Mouse (Mus musculus) liver, embryonic 16.5 days (tissue): ENCODE measurements around the gene Ccn2. TPM values are rescaled to one million over a fixed set of nuclear protein-coding genes. Genes with fewer than 3 reads are reported as not detected.

Experiments used
- ATAC-seq: fragments of 200-750 bp; cut with Nextera tagmentation; 2 replicates; pipeline ENCODE4 v1.8.0; 2017; ENCODE audit warnings: low read depth, mild to moderate bottlenecking, moderate number of reproducible peaks, moderate library complexity
- H3K27ac ChIP-seq: fragments of 300-500 bp; sonication (generic); 2 replicates; pipeline ENCODE4 v1.5.1; 2014; ENCODE audit warnings: mild to moderate bottlenecking, low read length
- H3K27me3 ChIP-seq: fragments of 300-500 bp; sonication (generic); 2 replicates; pipeline ENCODE4 v1.6.1; 2014; ENCODE audit warnings: low read depth, low read length, mixed read lengths; ENCODE audit not compliant: control insufficient read depth, insufficient read depth
- H3K36me3 ChIP-seq: fragments of 300-500 bp; sonication (generic); 2 replicates; pipeline ENCODE4 v1.6.1; 2014; ENCODE audit warnings: mild to moderate bottlenecking; ENCODE audit not compliant: control insufficient read depth, insufficient read depth
- H3K4me1 ChIP-seq: fragments of 300-500 bp; sonication (generic); 2 replicates; pipeline ENCODE4 v1.6.1; 2014; ENCODE audit warnings: low read depth, low read length, mixed read lengths; ENCODE audit not compliant: control insufficient read depth
- H3K4me2 ChIP-seq: fragments of 300-500 bp; sonication (generic); 2 replicates; pipeline ENCODE4 v1.6.1; 2014; ENCODE audit warnings: low read depth, low read length, mixed read lengths
- H3K4me3 ChIP-seq: fragments of 300-500 bp; sonication (generic); 2 replicates; pipeline ENCODE4 v1.5.1; 2014; ENCODE audit warnings: low read depth, mild to moderate bottlenecking, low read length
- H3K9ac ChIP-seq: fragments of 300-500 bp; sonication (generic); 2 replicates; pipeline ENCODE4 v1.6.1; 2014; ENCODE audit warnings: low read depth, low read length
- H3K9me3 ChIP-seq: fragments of 300-500 bp; sonication (generic); replicated peaks from 2 replicates; pipeline ENCODE4 v1.6.1; 2016; ENCODE audit warnings: low read length; ENCODE audit not compliant: control insufficient read depth
- WGBS: fragments of 180-500 bp; shearing (Covaris S2); extraction: QIAGEN DNeasy Blood & Tissue Kit; methylation state at CpG from one replicate; pipeline ENCODE4 v1.1.7; 2014; ENCODE audit not compliant: insufficient replicate concordance; 5-methylcytosine and 5-hydroxymethylcytosine counted together
- polyA plus RNA-seq: library from polyadenylated mRNA; unstranded; fragments of >200 nt; fragmentation: Nextera tagmentation; extraction: Ambion mirVana; gene quantifications from 2 replicates; pipeline ENCODE4 v1.2.1, GENCODE M21; 2015

Gene Ccn2
- polyA plus RNA-seq, 1 experiment from 2014 or later, result 0.92 TPM

- Histone ChIP-seq H3K27ac (no peak overlapping the region), H3K9ac (no peak overlapping the region), H3K9me3 (no peaks in the 10 kb centered on the region)
Measured at GRCm38 (mm10) chr10:24596869-24597339, 1.7 kb downstream of the Ccn2 start.

GRCm38 (mm10) chr10:24597789-24598188 lies 2.5 kb downstream of the Ccn2 start:
- WGBS, result 70% methylated on average over 4 of the region's 4 CpGs
- no peak overlapping the region for H3K9ac ChIP-seq
- H3K27ac ChIP-seq, result no peak overlapping the region
- no peaks in the 10 kb centered on the region for H3K9me3 ChIP-seq
- no peak overlapping the region for H3K4me3 ChIP-seq
- no peaks in the 10 kb centered on the region for H3K4me1 ChIP-seq
- no peaks in the 10 kb centered on the region for H3K36me3 ChIP-seq
- no peak for ATAC-seq
- H3K4me2 ChIP-seq, result no peak overlapping the region
- H3K27me3 ChIP-seq, result peaks cover 24% of the 10 kb centered on the region

More at GRCm38 (mm10) chr10:24596869-24597339, 1.7 kb downstream of the Ccn2 start:
- Histone ChIP-seq H3K4me2 (no peak overlapping the region), H3K27me3 (peaks cover 24% of the 10 kb centered on the region), H3K36me3 (no peaks in the 10 kb centered on the region), H3K4me3 (no peak overlapping the region), H3K4me1 (no peaks in the 10 kb centered on the region)
- 56% methylated on average over 7 of the region's 7 CpGs for WGBS
- ATAC-seq, result no peak

- Histone ChIP-seq H3K4me2 (no peak overlapping the region), H3K9ac (no peak overlapping the region), H3K27me3 (peaks cover 24% of the 10 kb centered on the region), H3K9me3 (no peaks in the 10 kb centered on the region), H3K36me3 (no peaks in the 10 kb centered on the region), H3K27ac (no peak overlapping the region), H3K4me1 (no peaks in the 10 kb centered on the region), H3K4me3 (no peak overlapping the region)
- 66% methylated on average over 6 of the region's 6 CpGs for WGBS
- ATAC-seq, result no peak
Measured at GRCm38 (mm10) chr10:24598693-24599092, 3.5 kb downstream of the Ccn2 start.

- 62% methylated on average over 5 of the region's 5 CpGs for WGBS
- H3K9me3 ChIP-seq, result no peaks in the 10 kb centered on the region
- no peak overlapping the region for H3K4me3 ChIP-seq
- no peak for ATAC-seq
- H3K27me3 ChIP-seq, result peaks cover 20% of the 10 kb centered on the region
- H3K36me3 ChIP-seq, result no peaks in the 10 kb centered on the region
- H3K4me2 ChIP-seq, result no peak overlapping the region
- no peak overlapping the region for H3K9ac ChIP-seq
- H3K27ac ChIP-seq, result no peak overlapping the region
- H3K4me1 ChIP-seq, result no peaks in the 10 kb centered on the region
Measured at GRCm38 (mm10) chr10:24599802-24600201, 4.6 kb downstream of the Ccn2 start.

GRCm38 (mm10) chr10:24603035-24603434 lies 7.8 kb downstream of the Ccn2 start:
- no peak for ATAC-seq
- no peaks in the 10 kb centered on the region for H3K27me3 ChIP-seq
- no peak overlapping the region for H3K4me2 ChIP-seq
- no peak overlapping the region for H3K9ac ChIP-seq
- no peaks in the 10 kb centered on the region for H3K36me3 ChIP-seq
- no peak overlapping the region for H3K27ac ChIP-seq
- no peaks in the 10 kb centered on the region for H3K9me3 ChIP-seq
- 50% methylated on average over 2 of the region's 2 CpGs for WGBS
- no peaks in the 10 kb centered on the region for H3K4me1 ChIP-seq
- no peak overlapping the region for H3K4me3 ChIP-seq

GRCm38 (mm10) chr10:24603727-24604126 lies 8.5 kb downstream of the Ccn2 start:
- H3K9ac ChIP-seq, result no peak overlapping the region
- H3K9me3 ChIP-seq, result no peaks in the 10 kb centered on the region
- no peaks in the 10 kb centered on the region for H3K27me3 ChIP-seq
- no peak overlapping the region for H3K4me2 ChIP-seq
- no peak for ATAC-seq
- no peaks in the 10 kb centered on the region for H3K4me1 ChIP-seq
- no peak overlapping the region for H3K27ac ChIP-seq
- no peaks in the 10 kb centered on the region for H3K36me3 ChIP-seq
- no peak overlapping the region for H3K4me3 ChIP-seq

- Histone ChIP-seq H3K9me3 (no peaks in the 10 kb centered on the region), H3K4me3 (no peak overlapping the region), H3K9ac (no peak overlapping the region), H3K4me1 (no peaks in the 10 kb centered on the region), H3K36me3 (no peaks in the 10 kb centered on the region), H3K4me2 (no peak overlapping the region), H3K27me3 (no peaks in the 10 kb centered on the region), H3K27ac (no peak overlapping the region)
- 45% methylated on average over 3 of the region's 3 CpGs for WGBS
- ATAC-seq, result no peak
Measured at GRCm38 (mm10) chr10:24609146-24609545, 13.9 kb downstream of the Ccn2 start.

- no peak overlapping the region for H3K4me2 ChIP-seq
- no peaks in the 10 kb centered on the region for H3K36me3 ChIP-seq
- 68% methylated on average over 9 of the region's 9 CpGs for WGBS
Measured at GRCm38 (mm10) chr10:24609766-24610165, 14.5 kb downstream of the Ccn2 start.

GRCm38 (mm10) chr10:24614726-24615125 lies 19.5 kb downstream of the Ccn2 start:
- H3K4me2 ChIP-seq, result no peak overlapping the region
- H3K36me3 ChIP-seq, result no peaks in the 10 kb centered on the region
- no peaks in the 10 kb centered on the region for H3K4me1 ChIP-seq
- H3K27me3 ChIP-seq, result no peaks in the 10 kb centered on the region
- no peak for ATAC-seq
- 56% methylated on average over 4 of the region's 4 CpGs for WGBS
- no peaks in the 10 kb centered on the region for H3K9me3 ChIP-seq
- H3K9ac ChIP-seq, result no peak overlapping the region
- H3K4me3 ChIP-seq, result no peak overlapping the region
- H3K27ac ChIP-seq, result no peak overlapping the region

More at GRCm38 (mm10) chr10:24609766-24610165, 14.5 kb downstream of the Ccn2 start:
- no peak overlapping the region for H3K9ac ChIP-seq
- H3K27me3 ChIP-seq, result no peaks in the 10 kb centered on the region
- H3K4me1 ChIP-seq, result no peaks in the 10 kb centered on the region
- no peak for ATAC-seq
- no peak overlapping the region for H3K27ac ChIP-seq
- H3K9me3 ChIP-seq, result no peaks in the 10 kb centered on the region
- H3K4me3 ChIP-seq, result no peak overlapping the region
